Mouse (Mus musculus) cortical plate, adult 2 months (tissue): Measurements from ENCODE around the gene B3galnt1.

Experiments
- CTCF ChIP-seq: fragments of 200-500 bp; IDR thresholded peaks from 2 replicates; pipeline ENCODE4 v1.5.1; 2011; ENCODE audit warnings: mild to moderate bottlenecking, control low read depth, low read length; ENCODE audit not compliant: insufficient read depth; ENCODE audit errors: extremely low read depth
- POLR2A ChIP-seq: fragments of 200-500 bp; IDR thresholded peaks from 2 replicates; pipeline ENCODE4 v1.6.1; 2011; ENCODE audit warnings: mild to moderate bottlenecking, low read length, control low read depth; ENCODE audit not compliant: insufficient read depth; ENCODE audit errors: extremely low read depth

DNA sequence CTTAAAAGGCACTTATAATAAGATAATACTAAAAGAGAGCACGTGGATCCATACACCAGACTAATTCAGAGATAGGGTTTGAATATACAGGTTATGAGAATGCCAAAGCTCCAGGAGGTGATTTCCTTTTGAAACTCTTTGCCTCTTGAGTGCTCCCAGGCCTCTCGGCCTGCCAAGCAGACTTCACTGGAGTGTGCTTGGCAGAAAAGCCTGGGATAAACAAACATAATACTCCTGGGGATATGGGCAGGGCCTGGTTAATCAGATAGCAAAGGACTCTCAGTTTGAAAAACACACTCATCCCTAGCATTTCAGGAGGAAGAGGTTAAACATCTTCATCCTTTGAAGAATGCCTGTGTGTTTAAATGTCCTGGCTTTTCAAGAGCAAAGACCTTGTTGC lies 25.4 kb upstream of the B3galnt1 start:
- TF ChIP-seq CTCF (no peak), POLR2A (no peak)
